Mouse (Mus musculus) hindbrain, postnatal 0 days (tissue): ENCODE measurements around the gene Tmem189. TPM values are rescaled to one million over a fixed set of nuclear protein-coding genes. Genes with fewer than 3 reads are reported as not detected.

Source experiments
- ATAC-seq: fragments of 200-750 bp; cut with Nextera tagmentation; 2 replicates; pipeline ENCODE4 v1.8.0; 2017; ENCODE audit warnings: mild to moderate bottlenecking, moderate TSS enrichment, moderate library complexity
- DNase-seq: peaks from one replicate; pipeline ENCODE4 v3.0.0-alpha.2; 2015; ENCODE audit warnings: low spot score
- H3K27ac ChIP-seq: fragments of 300-500 bp; sonication (generic); 2 replicates; pipeline ENCODE4 v1.5.1; 2014; ENCODE audit warnings: mild to moderate bottlenecking
- H3K27me3 ChIP-seq: fragments of 300-500 bp; sonication (generic); 2 replicates; pipeline ENCODE4 v1.6.1; 2014; ENCODE audit warnings: low read length, mixed read lengths; ENCODE audit not compliant: insufficient read depth
- H3K36me3 ChIP-seq: fragments of 300-500 bp; sonication (generic); 2 replicates; pipeline ENCODE4 v1.6.1; 2014; ENCODE audit warnings: low read length, mixed read lengths; ENCODE audit not compliant: insufficient read depth
- H3K4me1 ChIP-seq: fragments of 300-500 bp; sonication (generic); 2 replicates; pipeline ENCODE4 v1.6.1; 2014; ENCODE audit warnings: antibody characterized with exemption, low read length, mixed read lengths; ENCODE audit not compliant: insufficient read depth
- H3K4me2 ChIP-seq: fragments of 300-500 bp; sonication (generic); 2 replicates; pipeline ENCODE4 v1.6.1; 2014; ENCODE audit warnings: low read depth, mild to moderate bottlenecking, low read length, moderate library complexity, mixed read lengths
- H3K4me3 ChIP-seq: fragments of 300-500 bp; sonication (generic); 2 replicates; pipeline ENCODE4 v1.5.1; 2014; ENCODE audit warnings: low read length
- H3K9ac ChIP-seq: fragments of 300-500 bp; sonication (generic); replicated peaks from 2 replicates; pipeline ENCODE4 v1.6.1; 2014; ENCODE audit warnings: mild to moderate bottlenecking, low read length, moderate library complexity, mixed read lengths
- H3K9me3 ChIP-seq: fragments of 300-500 bp; sonication (generic); 2 replicates; pipeline ENCODE4 v1.6.1; 2016; ENCODE audit warnings: low read length, mixed read lengths
- CTCF ChIP-seq: IDR thresholded peaks from 2 replicates; pipeline ENCODE4 v1.5.1; 2016; ENCODE audit warnings: antibody characterized with exemption, control low read depth, low read depth
- WGBS: fragments of 180-500 bp; shearing (Covaris S2); extraction: QIAGEN DNeasy Blood & Tissue Kit; methylation state at CpG from one replicate; pipeline ENCODE4 v1.1.7; 2014; 5-methylcytosine and 5-hydroxymethylcytosine counted together
- polyA plus RNA-seq: library from polyadenylated mRNA; unstranded; fragments of >200 nt; fragmentation: Nextera tagmentation; extraction: Ambion mirVana; gene quantifications from 2 replicates; pipeline ENCODE4 v1.2.1, GENCODE M21; 2015
- total RNA-seq: library from RNA; depleted of rRNA; stranded (reverse); fragments of >200 nt; gene quantifications from 2 replicates; pipeline ENCODE4 v1.2.3, GENCODE M21; 2014

The Tmem189 gene
- total and polyA plus RNA-seq, 2 experiments from 2014 or later = 41.4 to 79.9 TPM

- peak within 1 kb of the TSS; percentile 83 for H3K4me2 ChIP-seq
- H3K27me3 ChIP-seq = no peaks in the 10 kb centered on the region
- peak within 1 kb of the TSS; percentile 72 for H3K27ac ChIP-seq
- no peak for TF ChIP-seq CTCF
- peaks cover 18% of the 10 kb centered on the region; the same call in 1 of the 2 replicates for H3K4me1 ChIP-seq
- H3K4me3 ChIP-seq = peak within 1 kb of the TSS; percentile 72
- under 1% methylated on average over 83 of the region's 110 CpGs for WGBS
- ATAC-seq (peak; percentile 94), DNase-seq (peak; percentile 97)
- H3K9ac ChIP-seq = peak within 1 kb of the TSS; percentile 84
- no peaks in the 10 kb centered on the region for H3K36me3 ChIP-seq
- no peaks in the 10 kb centered on the region for H3K9me3 ChIP-seq
Observed at GRCm38 (mm10) chr2:167661270-167662203, 28.1 kb downstream of the Tmem189 start, which contains the start of gene Gm20431. Gene Gm20431 (minus strand): TSS chr2:167661496.

- DNase-seq (peak; percentile 56), ATAC-seq (0 out of 2 replicates have a peak, but pooled peaks have one; percentile 13)
- Histone ChIP-seq H3K4me3 (peak overlapping the region; percentile 72), H3K9ac (peak overlapping the region; percentile 84), H3K9me3 (no peaks in the 10 kb centered on the region), H3K4me2 (peak overlapping the region; percentile 83), H3K4me1 (peaks cover 18% of the 10 kb centered on the region; the same call in 1 of the 2 replicates), H3K27ac (peak overlapping the region; percentile 5; the same call in 1 of the 2 replicates), H3K27me3 (no peaks in the 10 kb centered on the region), H3K36me3 (no peaks in the 10 kb centered on the region)
- no peak for TF ChIP-seq CTCF
- whole genome bisulfite sequencing = 2% methylated on average over 12 of the region's 12 CpGs
Observed at GRCm38 (mm10) chr2:167660611-167660971, 29.0 kb downstream of the Tmem189 start.

- ATAC-seq (no peak), DNase-seq (peak; percentile 53)
- H3K9me3 ChIP-seq = no peaks in the 10 kb centered on the region
- no peak for TF ChIP-seq CTCF
- peak overlapping the region; percentile 5; the same call in 1 of the 2 replicates for H3K27ac ChIP-seq
- no peaks in the 10 kb centered on the region for H3K36me3 ChIP-seq
- H3K9ac ChIP-seq = peak overlapping the region; percentile 84
- peak overlapping the region; percentile 83 for H3K4me2 ChIP-seq
- H3K4me1 ChIP-seq = peaks cover 18% of the 10 kb centered on the region; the same call in 1 of the 2 replicates
- peak overlapping the region; percentile 72 for H3K4me3 ChIP-seq
- 13% methylated on average over 13 of the region's 13 CpGs for WGBS
- no peaks in the 10 kb centered on the region for H3K27me3 ChIP-seq
Observed at GRCm38 (mm10) chr2:167659847-167660610, 29.6 kb downstream of the Tmem189 start.

GRCm38 (mm10) chr2:167659177-167659846 lies 30.3 kb downstream of the Tmem189 start:
- Histone ChIP-seq H3K27ac (no peak overlapping the region), H3K9ac (peak overlapping the region; percentile 84; the same call in 1 of the 2 replicates), H3K4me3 (peak overlapping the region; percentile 72; the same call in 1 of the 2 replicates), H3K9me3 (no peaks in the 10 kb centered on the region), H3K27me3 (no peaks in the 10 kb centered on the region), H3K4me1 (peaks cover 18% of the 10 kb centered on the region; the same call in 1 of the 2 replicates), H3K36me3 (no peaks in the 10 kb centered on the region; the same call in 1 of the 2 replicates), H3K4me2 (peak overlapping the region; percentile 83)
- no peak for TF ChIP-seq CTCF
- WGBS = 76% methylated on average over 10 of the region's 10 CpGs
- DNase-seq (no peak), ATAC-seq (no peak)

GRCm38 (mm10) chr2:167658712-167659111 lies 30.9 kb downstream of the Tmem189 start:
- H3K4me3 ChIP-seq = no peak overlapping the region
- no peak overlapping the region for H3K27ac ChIP-seq
- H3K27me3 ChIP-seq = no peaks in the 10 kb centered on the region
- H3K9me3 ChIP-seq = no peaks in the 10 kb centered on the region
- DNase-seq (no peak), ATAC-seq (no peak)
- no peak overlapping the region for H3K4me2 ChIP-seq
- peaks cover 18% of the 10 kb centered on the region; the same call in 1 of the 2 replicates for H3K4me1 ChIP-seq
- 85% methylated on average over 11 of the region's 11 CpGs for WGBS
- H3K9ac ChIP-seq = no peak overlapping the region
- no peaks in the 10 kb centered on the region; the same call in 1 of the 2 replicates for H3K36me3 ChIP-seq
- no peak for TF ChIP-seq CTCF

- peaks cover 18% of the 10 kb centered on the region; the same call in 1 of the 2 replicates for H3K4me1 ChIP-seq
- no peak for TF ChIP-seq CTCF
- H3K27ac ChIP-seq = no peak overlapping the region
- ATAC-seq (no peak), DNase-seq (no peak)
- H3K9me3 ChIP-seq = no peaks in the 10 kb centered on the region
- H3K4me3 ChIP-seq = no peak overlapping the region
- H3K36me3 ChIP-seq = no peaks in the 10 kb centered on the region; the same call in 1 of the 2 replicates
- H3K4me2 ChIP-seq = no peak overlapping the region
- no peak overlapping the region for H3K9ac ChIP-seq
- WGBS = 90% methylated on average over 4 of the region's 4 CpGs
- H3K27me3 ChIP-seq = no peaks in the 10 kb centered on the region
Observed at GRCm38 (mm10) chr2:167657973-167658372, 31.6 kb downstream of the Tmem189 start.
